Mouse (Mus musculus): Measurements from ENCODE around the gene Rmdn2.

DNA sequence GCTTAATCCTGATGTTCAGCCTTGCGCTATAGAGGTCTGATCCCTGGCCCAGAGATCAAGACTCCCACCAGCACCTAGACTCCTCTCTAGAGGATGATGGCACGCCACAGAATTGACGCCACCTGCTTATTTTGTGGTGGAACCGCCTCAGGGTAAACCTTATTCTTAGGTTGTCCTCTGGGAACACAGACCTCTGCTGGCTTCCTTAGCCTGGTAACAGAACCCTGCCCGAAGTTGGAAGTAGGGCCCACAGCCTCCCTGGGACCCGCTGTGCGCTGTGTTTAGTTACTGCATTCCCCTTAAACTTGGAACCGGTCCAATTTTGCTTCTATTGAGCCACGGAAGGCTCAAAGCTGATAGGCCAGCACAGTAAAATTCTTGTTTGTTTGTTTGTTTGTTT lies 100.9 kb downstream of the Rmdn2 start:
- TF ChIP-seq POLR2A (IDR thresholded peaks at IDR 0.05; ENCODE audit: low read depth, low read length): no peak
- TF ChIP-seq CTCF (IDR thresholded peaks at IDR 0.05; ENCODE audit: extremely low read depth, insufficient read length, insufficient replicate concordance, low read depth, low read length): no peak

All from small intestine, adult 2 months (tissue).